Mouse (Mus musculus) heart, postnatal 0 days (tissue): ENCODE measurements around the gene Vgf.

ENCODE experiments used
- CTCF ChIP-seq: IDR thresholded peaks from 2 replicates; pipeline ENCODE4 v1.5.1; 2016; ENCODE audit warnings: antibody characterized with exemption, control low read depth, low read depth
- EP300 ChIP-seq: IDR thresholded peaks from 2 replicates; pipeline ENCODE4 v1.6.1; 2016; ENCODE audit warnings: antibody characterized with exemption, low read depth

- TF ChIP-seq CTCF: no peak
- TF ChIP-seq EP300: no peak
Measured at GRCm38 (mm10) chr5:136979762-136980161, 46.4 kb upstream of the Vgf start.
